Comparison of ENCODE assay signal across 12 mouse cellular contexts in the genomic region with DNA sequence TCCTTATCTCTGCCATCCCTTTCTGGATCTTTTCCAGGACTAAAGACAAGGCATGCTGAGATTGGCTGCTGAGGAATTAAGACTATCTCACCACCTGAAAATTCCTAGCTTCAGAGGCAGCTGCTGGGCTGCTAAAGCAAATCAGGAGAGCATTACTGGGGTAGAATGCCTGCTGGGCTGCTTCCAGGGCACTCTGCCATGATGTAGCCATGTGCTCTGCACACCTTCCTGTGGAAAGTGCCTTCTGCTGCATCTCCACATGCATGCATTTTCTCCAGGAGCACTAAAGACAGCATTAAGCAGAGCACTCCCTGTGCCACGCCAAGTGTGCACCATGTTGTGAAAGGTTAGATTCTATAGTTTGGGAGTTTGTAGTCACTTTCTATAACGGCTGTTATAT. TPM values are rescaled to one million over a fixed set of nuclear protein-coding genes. Genes with fewer than 3 reads are reported as not detected.
DNase-seq lines count a peak whose midpoint lies in the region.
"Had no signal": no experiment of that assay in that cellular context is flagged by ENCODE, and none has a peak within 500 bp of the region (broad histone marks: within the 10 kb centered on the region; RNA-seq: fewer than 3 reads in every experiment).

No protein-coding gene starts in this region.

- intact Hi-C loops in gastrocnemius, postnatal 14 days (cut with DNase I; ENCODE audit: low total_unique reads): no loop called here
- intact Hi-C loops in left cerebral cortex, postnatal 4 days (cut with DNase I): no loop called here

- peak; percentile 11 for DNase-seq in gastrocnemius, postnatal 14 days
- no peak for DNase-seq in gastrocnemius, postnatal 10 days
- peak; percentile 79 for DNase-seq in left cerebral cortex, postnatal 4 days
- no peak for DNase-seq in left cerebral cortex, adult 11 months (ENCODE audit: low spot score)
- DNase-seq in cerebellum, adult 11 months: peak; percentile 79
- peak; percentile 88 to 91 for DNase-seq in cerebellum, postnatal 25 days
- DNase-seq in kidney, adult 11 months: no peak
- DNase-seq: B cell, adult 2 months; kidney, postnatal 25 days; lung, postnatal 14 days; spleen, adult 18-20 months; thymus, postnatal 14 days had no signal

RNA-seq across cellular contexts. Expression of a gene that starts 16.6 kb away (rescaled TPM):
- total RNA-seq in gastrocnemius, postnatal 14 days (2021): 1 to 10 TPM; 2.1 TPM
- total RNA-seq in gastrocnemius, postnatal 10 days (2021): 1 to 10 TPM; 4.3 to 4.7 TPM
- total RNA-seq in left cerebral cortex, postnatal 4 days (2021): 1 to 10 TPM; 3.9 to 6.0 TPM

Comparison
In these comparisons a context has a peak if more than half of its experiments do, and no peak if none do; other contexts are left out.
1. DNase-seq: peak in gastrocnemius, postnatal 14 days (single experiment), left cerebral cortex, postnatal 4 days (single experiment), cerebellum, adult 11 months (single experiment) and cerebellum, postnatal 25 days (2 of 2); none in gastrocnemius, postnatal 10 days (single experiment), left cerebral cortex, adult 11 months (single experiment) and kidney, adult 11 months (single experiment).